6 mouse cellular contexts compared by ENCODE assay signal in the genomic region with DNA sequence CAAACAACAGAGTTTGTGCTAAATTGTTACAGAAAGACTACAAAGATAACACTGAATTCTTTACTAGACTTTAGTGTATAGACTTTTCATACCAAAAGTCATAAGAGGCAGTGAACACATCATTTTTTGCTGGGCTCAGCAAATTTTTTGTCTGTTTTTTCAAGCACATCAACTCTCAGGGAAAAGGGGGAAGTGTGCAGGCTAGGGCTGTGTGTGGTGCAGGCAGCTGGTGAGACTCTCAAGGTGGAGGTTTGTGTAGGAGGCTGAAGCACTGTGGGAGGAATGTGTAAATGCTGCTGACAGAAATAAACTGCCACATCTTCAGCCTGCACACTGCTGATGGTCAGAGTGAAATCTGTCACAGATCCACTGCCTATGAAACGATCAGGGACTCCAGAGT.
A peak's percentile ranks its signal among the peaks of the same experiment; 100 is the strongest.
DNase-seq lines count a peak whose midpoint lies in the region; ATAC-seq lines count a peak whose summit lies in the region.
"Not testable (repeated sequence)": the region's sequence is repeated elsewhere in the genome, so short reads cannot be mapped to it uniquely, and the experiment has no call there.

No protein-coding gene starts in this region.

- no CpG with 5 or more reads among the region's 1 CpGs for WGBS in kidney, embryonic 16.5 days

- not testable (repeated sequence) for H3K27ac ChIP-seq in kidney, embryonic 16.5 days (ENCODE audit: low read length)

- not testable (repeated sequence) for H3K4me2 ChIP-seq in kidney, embryonic 16.5 days (replicated peaks; ENCODE audit: low read depth, low read length)

- peak; percentile 98 for ATAC-seq in frontal cortex, adult (ENCODE audit: low TSS enrichment)
- ATAC-seq in kidney, embryonic 16.5 days (ENCODE audit: low FRiP score, low TSS enrichment) = peak; percentile 73; the same call in 1 of the 2 replicates

- peak; percentile 44 for DNase-seq in left cerebral cortex, adult 11 months (ENCODE audit: low spot score)
- DNase-seq in left cerebral cortex, adult 9 months (ENCODE audit: low spot score in 2 of 2) = peak; percentile 77 to 78
- DNase-seq in right cerebral cortex, adult 18-20 months = peak; percentile 81
- DNase-seq in right cerebral cortex, postnatal 36 days (ENCODE audit: low spot score in 2 of 2) = peak; percentile 51 to 78

- not testable (repeated sequence) for H3K36me3 ChIP-seq in kidney, embryonic 16.5 days (ENCODE audit: insufficient read depth, low read length)

- not testable (repeated sequence) for H3K4me1 ChIP-seq in kidney, embryonic 16.5 days (ENCODE audit: insufficient read depth, low read length)

- H3K9me3 ChIP-seq in kidney, embryonic 16.5 days (ENCODE audit: low read length) = not testable (repeated sequence)

- H3K4me3 ChIP-seq in kidney, embryonic 16.5 days (ENCODE audit: low read length) = not testable (repeated sequence)

- not testable (repeated sequence) for H3K9ac ChIP-seq in kidney, embryonic 16.5 days (replicated peaks; ENCODE audit: low read length)

- H3K27me3 ChIP-seq in kidney, embryonic 16.5 days (ENCODE audit: insufficient read depth, low read length) = not testable (repeated sequence)
